Mouse (Mus musculus): ENCODE data around the gene Dab2.

GRCm38 (mm10) chr15:6303822-6304221, 4.2 kb downstream of the Dab2 start:
- no peak for TF ChIP-seq CTCF (IDR thresholded peaks at IDR 0.05; ENCODE audit: low read depth, low read length)
- no peak for TF ChIP-seq POLR2A (IDR thresholded peaks at IDR 0.05; ENCODE audit: borderline replicate concordance, low read depth, low read length)
